Mouse (Mus musculus) ES-Bruce4 (cell line): Measurements from ENCODE around the gene Slc19a1.

ENCODE experiments used
- CTCF ChIP-seq: IDR thresholded peaks from one replicate; pipeline ENCODE4 v1.8.1; 2011; ENCODE audit warnings: low read depth, low read length
- EP300 ChIP-seq: IDR thresholded peaks from 2 replicates; pipeline ENCODE4 v1.6.1; 2011; ENCODE audit warnings: low read depth, low read length; ENCODE audit not compliant: insufficient read depth
- POLR2A ChIP-seq: IDR thresholded peaks from one replicate; pipeline ENCODE4 v1.8.1; 2011; ENCODE audit warnings: low read length; ENCODE audit not compliant: insufficient read depth

DNA sequence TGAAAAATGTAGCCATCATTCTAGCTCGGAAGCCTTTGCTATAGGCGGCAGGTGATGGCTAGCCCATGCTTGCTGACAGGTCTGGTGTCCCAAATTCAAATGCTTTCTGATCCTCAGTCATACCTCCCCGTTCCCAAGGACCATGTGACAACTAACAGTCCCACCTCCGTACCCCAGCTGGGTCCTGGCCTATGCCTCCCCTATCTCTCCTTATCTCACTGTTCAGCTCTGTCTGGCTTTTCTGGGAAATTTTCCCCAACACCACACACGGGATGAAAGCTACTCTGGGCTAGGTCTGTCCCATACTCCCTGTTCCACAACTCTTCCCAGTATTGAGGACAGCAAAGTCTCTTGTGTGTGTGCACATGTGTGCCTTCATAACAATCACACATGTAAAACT is 58.0 kb downstream of the Slc19a1 start:
- TF ChIP-seq POLR2A, result no peak
- no peak for TF ChIP-seq CTCF
- no peak for TF ChIP-seq EP300
